Mouse (Mus musculus) embryonic facial prominence, embryonic 10.5 days (tissue): ENCODE measurements around the gene Spg11. TPM values are rescaled to one million over a fixed set of nuclear protein-coding genes. Genes with fewer than 3 reads are reported as not detected.

Experiments used
- DNase-seq: peaks from one replicate; pipeline ENCODE4 v3.0.0-alpha.2; 2017; ENCODE audit warnings: low spot score
- H3K27ac ChIP-seq: fragments of 300-500 bp; sonication (generic); replicated peaks from 2 replicates; pipeline ENCODE4 v1.5.1; 2016; ENCODE audit warnings: mild to moderate bottlenecking
- H3K27me3 ChIP-seq: fragments of 300-500 bp; sonication (generic); replicated peaks from 2 replicates; pipeline ENCODE4 v1.6.1; 2016; ENCODE audit warnings: low read depth, mild to moderate bottlenecking; ENCODE audit not compliant: poor library complexity, severe bottlenecking
- H3K36me3 ChIP-seq: fragments of 300-500 bp; sonication (generic); replicated peaks from 2 replicates; pipeline ENCODE4 v1.6.1; 2016; ENCODE audit warnings: mild to moderate bottlenecking, moderate library complexity
- H3K4me1 ChIP-seq: fragments of 300-500 bp; sonication (generic); 2 replicates; pipeline ENCODE4 v1.6.1; 2016
- H3K4me3 ChIP-seq: fragments of 300-500 bp; sonication (generic); 2 replicates; pipeline ENCODE4 v1.5.1; 2016; ENCODE audit warnings: mild to moderate bottlenecking, moderate library complexity
- H3K9me3 ChIP-seq: fragments of 300-500 bp; sonication (generic); 2 replicates; pipeline ENCODE4 v1.6.1; 2016; ENCODE audit warnings: mild to moderate bottlenecking
- WGBS: fragments of 180-500 bp; shearing (Covaris S2); methylation state at CpG from one replicate; pipeline ENCODE4 v1.1.7; 2016; 5-methylcytosine and 5-hydroxymethylcytosine counted together
- polyA plus RNA-seq: library from polyadenylated mRNA; unstranded; fragments of >200 nt; fragmentation: Nextera tagmentation; extraction: Ambion mirVana; gene quantifications from 2 replicates; pipeline ENCODE4 v1.2.1, GENCODE M21; 2016

Gene Spg11
- polyA plus RNA-seq, 1 experiment from 2014 or later = 10.9 TPM

DNA sequence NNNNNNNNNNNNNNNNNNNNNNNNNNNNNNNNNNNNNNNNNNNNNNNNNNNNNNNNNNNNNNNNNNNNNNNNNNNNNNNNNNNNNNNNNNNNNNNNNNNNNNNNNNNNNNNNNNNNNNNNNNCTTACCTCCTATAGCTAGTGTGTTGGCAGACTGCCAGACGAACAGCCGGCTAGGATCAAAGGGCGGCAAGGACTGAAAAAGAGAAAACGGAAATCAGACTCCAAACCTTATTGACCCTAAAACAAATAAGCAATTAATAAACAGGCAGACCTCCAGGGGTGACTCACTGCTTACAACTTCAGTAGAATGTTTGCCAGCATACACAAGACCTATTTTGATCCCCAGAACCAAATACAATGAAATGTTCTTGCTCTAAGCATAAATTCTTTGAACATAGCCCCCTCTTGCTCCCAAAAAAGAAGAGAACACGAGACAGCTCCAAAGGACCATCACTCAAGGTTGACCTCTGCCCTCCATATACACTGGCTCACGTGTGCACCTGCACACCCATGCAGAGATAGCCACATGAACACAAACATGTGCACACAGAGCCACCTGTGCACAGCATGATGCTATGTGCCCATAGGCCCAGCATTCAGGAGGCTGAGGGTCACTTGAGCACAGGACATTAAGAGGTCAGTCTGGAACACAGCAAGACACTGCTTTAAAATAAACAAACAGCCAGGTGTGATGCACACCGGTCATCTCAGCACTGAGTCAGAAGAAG, 36.3 kb downstream of the Spg11 start:
- Histone ChIP-seq H3K4me1 (no peaks in the 10 kb centered on the region), H3K27ac (no peak overlapping the region), H3K4me3 (no peak overlapping the region), H3K27me3 (no peaks in the 10 kb centered on the region), H3K36me3 (peaks cover 84% of the 10 kb centered on the region), H3K9me3 (no peaks in the 10 kb centered on the region)
- 81% methylated on average over 7 of the region's 7 CpGs for WGBS
- DNase-seq = no peak

DNA sequence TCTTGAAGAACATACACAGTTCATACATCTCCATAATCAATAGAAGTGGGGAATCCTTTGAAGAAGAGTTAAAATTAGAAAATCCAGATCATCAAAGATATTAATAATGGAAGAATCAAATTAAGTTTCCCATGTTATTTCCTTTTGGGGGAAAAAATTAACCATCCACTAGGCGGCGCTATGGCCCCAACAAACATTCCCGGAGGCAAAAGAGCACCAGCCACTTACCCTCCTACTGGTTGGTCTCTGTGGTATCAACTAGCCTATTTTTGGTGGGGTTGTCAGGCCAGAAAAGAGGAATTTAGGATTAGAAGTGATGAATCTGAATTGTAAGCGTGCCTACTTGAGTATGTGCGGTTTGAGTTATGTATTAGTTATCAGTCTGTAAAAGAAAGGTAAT, 48.3 kb downstream of the Spg11 start:
- Histone ChIP-seq H3K4me3 (no peak overlapping the region), H3K4me1 (no peaks in the 10 kb centered on the region), H3K27ac (no peak overlapping the region), H3K27me3 (no peaks in the 10 kb centered on the region), H3K9me3 (no peaks in the 10 kb centered on the region), H3K36me3 (peaks cover 68% of the 10 kb centered on the region)
- DNase-seq = peak; percentile 62
- WGBS = 36% methylated on average over 5 of the region's 5 CpGs

DNA sequence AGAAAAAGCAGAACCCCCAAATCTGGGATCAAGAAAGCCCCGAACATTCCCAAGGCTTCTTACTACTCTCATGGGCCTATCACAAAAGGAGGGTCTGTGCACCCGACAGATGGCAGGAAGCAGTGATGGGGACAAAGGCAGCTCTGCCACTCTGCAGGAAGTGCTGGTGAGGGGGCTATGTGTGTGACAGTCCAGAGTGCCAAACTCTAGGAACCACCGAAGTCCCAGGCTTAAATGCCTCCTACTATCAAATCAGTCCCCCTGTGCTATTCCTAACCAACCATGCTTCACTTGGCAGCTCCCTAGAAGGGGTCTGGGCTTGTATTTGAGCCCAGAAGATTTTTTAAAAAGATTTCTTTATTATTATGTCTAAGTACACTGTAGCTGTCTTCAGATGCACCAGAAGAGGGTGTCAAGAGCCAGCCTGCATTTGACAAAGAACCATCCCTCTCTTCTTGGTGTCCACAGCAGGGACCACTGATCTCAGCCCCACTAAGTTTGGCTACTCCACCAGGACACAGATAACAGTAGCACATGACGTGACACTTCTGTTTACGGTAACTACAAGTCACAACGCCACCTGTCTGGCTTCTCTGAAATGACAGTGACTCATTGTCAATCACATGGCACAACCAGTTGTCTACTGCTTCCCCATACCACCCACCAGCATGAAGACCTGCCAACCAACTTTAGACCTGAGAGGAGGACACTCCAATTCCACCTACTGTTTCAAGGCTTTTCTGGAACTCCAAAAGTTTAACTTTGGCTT, 48.9 kb downstream of the Spg11 start:
- Histone ChIP-seq H3K36me3 (peaks cover 68% of the 10 kb centered on the region), H3K27ac (no peak overlapping the region), H3K9me3 (no peaks in the 10 kb centered on the region), H3K4me3 (no peak overlapping the region), H3K27me3 (no peaks in the 10 kb centered on the region), H3K4me1 (no peaks in the 10 kb centered on the region)
- WGBS = 91% methylated on average over 6 of the region's 6 CpGs
- no peak for DNase-seq

DNA sequence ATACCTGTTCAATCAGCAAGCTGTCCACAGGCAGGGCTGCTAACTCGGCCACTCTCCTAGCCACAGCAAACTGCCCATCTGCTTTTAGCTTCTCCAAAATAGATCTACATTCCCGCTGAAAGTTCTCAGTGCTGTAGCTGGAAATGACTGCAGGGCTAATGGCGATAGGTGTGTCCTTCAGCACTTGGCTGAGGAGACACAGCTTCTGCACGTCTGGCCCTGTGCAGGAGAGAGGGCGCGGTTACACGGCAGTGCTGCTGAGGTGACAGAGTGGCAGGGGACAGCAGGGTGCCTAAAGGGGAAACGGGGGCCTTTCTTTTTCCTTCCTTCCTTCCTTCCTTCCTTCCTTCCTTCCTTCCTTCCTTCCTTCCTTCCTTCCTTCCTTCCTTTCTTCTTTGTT, 51.9 kb downstream of the Spg11 start:
- Histone ChIP-seq H3K9me3 (no peaks in the 10 kb centered on the region), H3K4me1 (no peaks in the 10 kb centered on the region), H3K27me3 (no peaks in the 10 kb centered on the region), H3K4me3 (no peak overlapping the region), H3K27ac (no peak overlapping the region), H3K36me3 (peaks cover 72% of the 10 kb centered on the region)
- WGBS = 86% methylated on average over 8 of the region's 8 CpGs
- DNase-seq = no peak

DNA sequence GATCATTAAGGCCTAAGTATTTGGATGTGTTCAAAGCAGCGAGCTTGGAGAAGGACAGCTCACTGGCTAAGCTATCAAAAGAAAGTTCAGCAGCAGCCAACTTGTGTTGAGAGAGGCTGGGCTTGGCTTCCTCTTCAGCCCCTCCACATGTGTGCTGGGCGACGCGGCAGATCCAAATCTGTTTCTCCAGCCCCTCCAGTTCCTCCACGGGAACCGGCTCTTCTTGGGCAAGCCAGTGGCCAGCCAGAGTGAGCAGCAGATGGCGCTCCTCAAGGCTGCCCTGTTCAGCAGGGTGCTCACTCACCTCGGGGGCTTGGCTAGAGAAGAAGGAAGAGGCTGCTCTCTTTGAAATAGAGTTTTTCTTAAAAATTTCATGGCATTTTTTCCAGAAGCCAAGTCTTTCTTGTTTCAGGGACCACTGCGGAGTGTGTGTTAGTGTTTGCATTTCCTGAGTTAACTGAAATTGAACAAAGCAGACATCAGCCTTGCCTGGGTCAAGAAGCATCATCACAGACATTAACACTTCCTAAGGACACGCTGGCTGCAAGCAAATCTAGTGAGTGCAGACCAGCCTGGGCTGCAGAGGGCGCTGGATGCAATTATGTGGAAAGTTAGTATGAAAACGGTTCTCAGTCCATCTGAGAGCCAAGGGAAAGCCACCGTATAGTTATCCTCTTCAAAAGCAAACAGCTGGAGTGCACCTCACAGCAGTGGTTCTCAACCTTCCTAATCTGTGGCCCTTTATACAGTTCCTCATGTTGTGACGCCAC, 52.8 kb downstream of the Spg11 start:
- H3K4me3 ChIP-seq = no peak overlapping the region
- no peaks in the 10 kb centered on the region for H3K4me1 ChIP-seq
- H3K9me3 ChIP-seq = no peaks in the 10 kb centered on the region
- H3K27me3 ChIP-seq = no peaks in the 10 kb centered on the region
- peak; percentile 32 for DNase-seq
- peaks cover 73% of the 10 kb centered on the region for H3K36me3 ChIP-seq
- 51% methylated on average over 14 of the region's 14 CpGs for WGBS
- no peak overlapping the region for H3K27ac ChIP-seq

DNA sequence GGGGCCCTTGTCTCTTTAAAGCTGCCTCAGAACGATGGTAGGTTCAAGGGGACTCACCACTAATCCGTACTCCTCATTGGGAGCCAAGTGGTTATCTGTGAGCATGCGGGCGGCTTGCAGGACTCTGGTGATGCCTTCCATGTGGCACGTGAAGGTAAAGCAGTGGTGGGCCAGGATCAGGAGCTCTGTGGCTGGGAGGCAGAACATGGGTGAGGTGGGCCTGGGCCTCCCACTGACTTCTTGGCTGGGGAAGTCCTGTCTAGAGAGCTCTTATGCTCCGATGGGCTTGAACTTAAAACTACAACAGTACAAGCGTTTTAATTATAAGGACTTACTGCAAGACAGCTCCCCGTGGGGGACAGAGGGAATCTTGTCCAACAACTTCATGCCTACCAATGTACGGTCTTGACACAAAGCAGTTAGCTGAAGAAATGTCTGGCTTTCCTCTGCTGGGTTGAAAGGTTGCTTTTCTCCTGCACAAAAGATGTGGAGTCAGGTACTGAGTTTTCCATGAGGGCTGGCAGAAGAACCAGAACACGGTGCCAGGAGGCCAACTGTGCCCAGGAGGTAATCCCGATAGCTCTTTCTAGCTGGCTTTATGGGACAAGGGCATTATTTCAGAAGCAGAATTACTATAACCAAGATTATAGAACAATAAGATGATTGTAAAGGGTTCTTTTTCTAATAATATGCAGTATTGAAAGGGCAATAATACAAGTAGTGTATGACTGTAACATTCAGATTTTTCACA, 58.6 kb downstream of the Spg11 start:
- no peak overlapping the region for H3K4me3 ChIP-seq
- no peaks in the 10 kb centered on the region for H3K27me3 ChIP-seq
- no peaks in the 10 kb centered on the region for H3K4me1 ChIP-seq
- no peak overlapping the region for H3K27ac ChIP-seq
- 91% methylated on average over 11 of the region's 11 CpGs for WGBS
- no peaks in the 10 kb centered on the region for H3K9me3 ChIP-seq
- H3K36me3 ChIP-seq = peaks cover 82% of the 10 kb centered on the region
- DNase-seq = no peak

DNA sequence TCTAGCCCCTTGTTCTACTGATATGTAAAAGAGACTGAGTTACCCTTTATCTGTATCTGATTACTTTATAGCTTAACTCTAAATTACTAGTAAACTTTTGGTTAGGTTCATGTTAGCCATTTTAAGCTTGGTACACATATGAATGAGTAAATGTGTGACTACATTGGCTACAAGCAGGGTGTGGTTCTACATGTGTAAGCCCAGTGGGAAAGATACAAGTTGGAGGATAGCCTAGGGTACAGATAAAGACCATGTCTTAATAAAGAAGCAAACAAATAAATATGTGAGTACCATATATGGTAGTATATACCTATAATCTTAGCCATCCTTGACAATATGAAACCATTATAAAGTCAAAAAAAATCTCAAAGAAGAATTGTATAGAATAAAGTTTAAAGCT, 74.3 kb downstream of the Spg11 start:
- Histone ChIP-seq H3K4me3 (no peak overlapping the region), H3K36me3 (peaks cover 93% of the 10 kb centered on the region)

DNA sequence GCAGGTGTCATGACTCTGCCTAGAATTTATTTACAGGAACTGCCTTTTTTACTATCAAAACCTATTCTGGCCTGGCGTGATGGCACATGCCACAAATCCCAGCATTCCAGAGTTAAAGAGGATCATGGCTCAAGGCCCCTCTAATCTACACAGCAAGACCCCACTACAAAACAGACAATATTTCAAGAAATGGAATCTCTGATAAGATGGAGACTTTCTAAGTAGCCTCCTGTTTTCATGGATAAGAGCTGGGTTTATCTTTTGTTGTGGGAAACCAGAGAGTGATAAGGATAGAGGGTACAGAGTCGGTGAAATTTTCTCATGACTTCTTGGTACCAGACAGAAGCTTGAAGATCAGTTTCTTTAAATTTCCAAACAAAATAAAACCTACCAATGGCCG, 82.1 kb downstream of the Spg11 start:
- H3K4me1 ChIP-seq = no peaks in the 10 kb centered on the region
- WGBS = 92% methylated on average over 3 of the region's 3 CpGs
- H3K36me3 ChIP-seq = peaks cover 85% of the 10 kb centered on the region
- no peaks in the 10 kb centered on the region for H3K27me3 ChIP-seq
- H3K4me3 ChIP-seq = no peak overlapping the region
- no peak overlapping the region for H3K27ac ChIP-seq
- DNase-seq = no peak
- H3K9me3 ChIP-seq = no peaks in the 10 kb centered on the region

More for the DNA sequence above, 74.3 kb downstream of the Spg11 start:
- H3K4me1 ChIP-seq = no peaks in the 10 kb centered on the region
- H3K27me3 ChIP-seq = no peaks in the 10 kb centered on the region
- no peaks in the 10 kb centered on the region for H3K9me3 ChIP-seq
- no peak overlapping the region for H3K27ac ChIP-seq
- DNase-seq = no peak

DNA sequence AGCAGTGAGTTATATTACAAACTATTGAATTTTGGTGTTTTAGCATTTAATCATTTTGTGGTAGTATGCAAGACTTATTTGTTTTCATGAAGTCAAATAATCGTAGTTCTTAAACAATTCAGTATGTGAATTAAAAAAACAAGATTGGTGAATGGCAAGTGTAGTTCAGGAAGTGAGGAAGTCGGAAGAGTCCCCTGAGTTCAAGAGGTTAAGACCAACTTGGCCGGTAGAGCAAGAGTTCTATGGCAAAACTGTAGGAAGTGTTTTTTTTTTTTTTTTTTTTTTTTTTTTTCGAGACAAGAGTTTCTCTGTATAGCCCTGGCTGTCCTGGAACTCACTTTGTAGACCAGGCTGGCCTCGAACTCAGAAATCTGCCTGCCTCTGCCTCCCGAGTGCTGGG, 86.2 kb downstream of the Spg11 start:
- Histone ChIP-seq H3K4me1 (peaks cover 10% of the 10 kb centered on the region), H3K27me3 (no peaks in the 10 kb centered on the region), H3K9me3 (no peaks in the 10 kb centered on the region), H3K36me3 (peaks cover 60% of the 10 kb centered on the region), H3K27ac (no peak overlapping the region), H3K4me3 (no peak overlapping the region)
- no peak for DNase-seq
- 78% methylated on average over 6 of the region's 6 CpGs for WGBS

DNA sequence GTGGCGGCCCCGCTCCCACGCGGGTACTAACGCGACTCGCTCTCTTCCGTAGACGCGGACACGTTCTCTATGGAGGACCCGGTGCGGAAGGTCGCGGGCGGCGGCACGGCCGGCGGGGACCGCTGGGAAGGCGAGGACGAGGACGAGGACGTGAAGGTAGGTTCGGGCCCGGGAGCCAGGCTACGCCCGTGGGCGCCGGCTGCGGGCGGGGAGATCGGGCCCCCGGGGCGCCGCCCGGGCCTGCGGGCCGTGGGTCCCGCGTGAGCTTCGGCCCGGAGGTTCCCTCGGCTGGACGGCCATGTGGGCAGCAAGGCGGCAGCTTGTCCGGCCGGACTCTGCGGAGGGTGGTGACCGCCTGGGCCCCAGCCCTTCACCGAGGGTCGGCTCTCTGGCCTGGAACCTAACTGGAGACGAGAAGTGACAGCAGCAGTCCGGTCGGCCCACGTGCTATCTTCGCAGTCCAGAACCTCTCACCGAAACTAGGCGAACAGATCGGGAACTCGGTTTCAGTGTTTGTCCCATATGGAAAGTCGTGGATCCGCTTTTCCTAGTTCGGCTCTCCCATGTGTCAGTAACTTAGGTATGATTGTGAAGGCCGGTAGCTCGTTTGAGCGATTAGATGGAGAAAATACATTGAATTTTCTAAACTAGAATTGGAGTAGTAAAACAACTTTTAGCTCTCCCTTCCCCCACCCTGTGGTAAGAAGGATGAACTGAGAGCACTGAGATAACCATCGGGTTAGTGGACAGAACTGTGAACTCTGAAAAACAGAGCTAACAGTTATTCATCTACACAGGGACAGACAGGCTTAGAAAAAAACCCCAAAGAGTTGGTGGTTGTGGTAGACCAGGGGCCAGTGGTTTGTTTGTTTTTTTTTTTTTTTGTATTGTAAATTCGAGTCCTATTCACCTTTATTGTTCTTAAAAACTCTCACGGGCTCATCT, 89.2 kb downstream of the Spg11 start:
- peak; percentile 62 for DNase-seq
- Histone ChIP-seq H3K9me3 (no peaks in the 10 kb centered on the region), H3K27me3 (no peaks in the 10 kb centered on the region), H3K27ac (peak overlapping the region; percentile 92), H3K36me3 (peaks cover 38% of the 10 kb centered on the region), H3K4me3 (peak overlapping the region; percentile 97), H3K4me1 (peaks cover 10% of the 10 kb centered on the region)
- WGBS = 1% methylated on average over 71 of the region's 71 CpGs

DNA sequence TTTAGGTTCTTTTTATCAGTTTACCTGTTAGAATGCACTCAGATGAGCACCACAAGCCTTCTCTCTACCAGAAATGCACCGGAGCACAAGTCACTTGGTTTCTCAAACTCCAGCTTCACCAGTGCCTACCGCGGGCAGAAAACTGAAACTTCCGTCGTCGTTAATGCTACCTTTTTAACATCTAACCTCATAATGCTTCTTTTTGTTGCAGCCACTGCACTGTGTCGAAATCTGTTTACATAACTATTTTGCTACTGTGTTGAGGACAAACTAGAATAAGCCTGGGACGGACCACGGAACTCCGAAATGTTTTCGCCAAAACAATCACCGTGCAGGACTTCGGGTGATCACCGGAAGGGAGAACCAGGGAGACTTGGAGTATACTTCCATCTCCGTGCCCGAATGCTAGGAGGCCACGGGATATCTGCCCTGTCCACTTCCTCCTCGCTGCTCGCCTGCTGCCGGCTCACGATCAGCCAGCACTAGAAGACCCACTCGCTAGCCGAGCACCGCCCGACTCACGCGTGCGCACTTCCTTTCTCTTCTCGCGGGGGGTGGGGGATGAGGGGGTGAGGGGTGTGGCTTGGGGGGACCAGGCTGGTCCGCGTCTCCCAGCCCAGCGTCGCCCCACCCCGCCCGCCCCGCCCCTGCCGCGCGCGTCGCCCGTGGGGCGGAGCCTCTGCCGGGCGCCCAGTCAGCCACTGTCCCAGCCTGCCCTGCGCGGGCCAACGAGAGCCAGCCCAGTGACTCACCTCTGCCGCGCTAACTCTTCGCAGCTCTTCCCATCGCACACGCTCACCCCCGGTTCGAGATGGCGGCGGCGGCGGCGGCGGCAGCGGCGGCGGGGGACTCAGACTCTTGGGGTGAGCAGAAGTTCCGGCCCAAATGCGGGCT, 90.1 kb downstream of the Spg11 start, which contains the start of gene Eif3j1:
Gene Eif3j1, plus strand, starts transcription at position 685 of the 894 bp plus-strand sequence.
- H3K27me3 ChIP-seq = no peaks in the 10 kb centered on the region
- under 1% methylated on average over 67 of the region's 67 CpGs for WGBS
- peak within 1 kb of the TSS; percentile 92 for H3K27ac ChIP-seq
- peaks cover 10% of the 10 kb centered on the region for H3K4me1 ChIP-seq
- H3K9me3 ChIP-seq = no peaks in the 10 kb centered on the region
- peak within 1 kb of the TSS; percentile 97 for H3K4me3 ChIP-seq
- H3K36me3 ChIP-seq = peaks cover 30% of the 10 kb centered on the region
- peak; percentile 98 for DNase-seq
